Mouse (Mus musculus): ENCODE measurements at regions not wholly inside any gene's neighbourhood (a gene's known extent, or its start where the extent isn't known, plus 50 kb on each side); places are given as distances from the start of the nearest gene placed in this dataset.

DNA sequence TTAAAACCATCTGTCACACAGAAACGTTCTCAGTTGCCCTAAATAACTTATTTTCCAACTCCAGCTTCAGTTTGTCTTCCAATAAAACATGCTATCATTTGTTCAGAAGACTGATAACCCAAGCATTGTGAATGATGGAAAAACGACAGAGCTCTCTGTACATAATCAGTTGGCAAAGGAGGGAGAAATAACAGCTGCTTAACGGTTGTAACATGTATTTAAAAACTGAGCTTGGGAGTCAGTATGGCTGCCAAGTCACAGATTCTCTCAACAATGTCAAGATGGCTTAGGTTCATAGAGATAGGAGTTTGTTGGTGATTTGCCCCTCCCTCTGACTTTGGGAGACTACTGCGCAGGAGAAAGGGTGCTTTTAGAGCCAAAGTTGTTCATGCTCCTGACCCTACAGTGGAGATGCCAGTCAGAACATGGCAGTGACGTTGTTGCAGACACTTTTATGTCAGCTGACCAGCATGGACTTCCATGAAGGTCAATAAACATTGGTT lies 140.2 kb downstream of the Qpct start:
- Histone ChIP-seq H3K36me3 (ENCODE audit: control insufficient read depth, insufficient read depth, low read length, poor library complexity, severe bottlenecking) (no peaks in the 10 kb centered on the region), H3K9me3 (ENCODE audit: control insufficient read depth, insufficient read depth, low read depth, low read length) (no peaks in the 10 kb centered on the region), H3K4me1 (ENCODE audit: control insufficient read depth in 2 of 2, insufficient read depth in 2 of 2, low read length in 2 of 2, poor library complexity in 1 of 2) (no peaks in the 10 kb centered on the region), H3K9ac (ENCODE audit: insufficient read depth, low read depth, low read length, poor library complexity, severe bottlenecking) (no peak overlapping the region), H3K27ac (ENCODE audit: insufficient read depth, low read depth, low read length, poor library complexity, severe bottlenecking) (no peak overlapping the region), H3K4me3 (ENCODE audit: insufficient read depth in 1 of 2, low read depth in 1 of 2, low read length in 2 of 2, poor library complexity in 1 of 2, severe bottlenecking in 1 of 2) (no peak overlapping the region)
- DNase-seq (ENCODE audit: low read depth, low spot score): no peak
- TF ChIP-seq CHD2 (IDR thresholded peaks at IDR 0.05; ENCODE audit: low read depth, low read length) (no peak), ZC3H11A (IDR thresholded peaks at IDR 0.05; ENCODE audit: borderline replicate concordance, low read depth, low read length) (no peak), ZNF384 (IDR thresholded peaks at IDR 0.05; ENCODE audit: low read depth, low read length) (no peak), HCFC1 (IDR thresholded peaks at IDR 0.05; ENCODE audit: borderline replicate concordance, insufficient read depth, low read length) (no peak), MAFK (IDR thresholded peaks at IDR 0.05; ENCODE audit: insufficient read depth, low read depth, low read length) (no peak)
- in situ Hi-C loops (cut with MboI; ENCODE audit: low sequenced_read_pairs in 2 of 2, unreplicated experiment in 2 of 2): no loop called here

DNA sequence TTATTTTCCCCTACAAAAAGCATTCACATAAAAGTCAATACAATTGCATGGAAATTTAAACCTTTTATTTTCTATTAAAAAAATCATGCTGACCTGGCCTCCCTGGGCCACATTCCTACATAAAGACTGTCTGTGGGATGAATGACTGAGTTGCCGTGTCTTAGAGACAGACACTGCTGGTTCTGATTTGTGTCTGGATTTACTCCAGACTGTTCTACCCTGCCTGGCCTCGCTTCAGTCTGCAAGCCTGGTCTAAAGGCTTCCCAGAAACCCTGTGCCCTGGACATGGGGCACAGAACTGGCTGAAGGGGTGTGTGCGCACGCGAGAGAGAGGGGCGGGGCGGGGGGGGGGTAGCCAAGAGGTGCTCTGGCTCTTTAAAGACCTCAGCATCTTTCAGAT lies 136.6 kb downstream of the Qpct start:
- Histone ChIP-seq H3K27ac (ENCODE audit: insufficient read depth, low read depth, low read length, poor library complexity, severe bottlenecking) (no peak overlapping the region), H3K4me3 (ENCODE audit: insufficient read depth in 1 of 2, low read depth in 1 of 2, low read length in 2 of 2, poor library complexity in 1 of 2, severe bottlenecking in 1 of 2) (no peak overlapping the region), H3K4me1 (ENCODE audit: control insufficient read depth in 2 of 2, insufficient read depth in 2 of 2, low read length in 2 of 2, poor library complexity in 1 of 2) (no peaks in the 10 kb centered on the region), H3K36me3 (ENCODE audit: control insufficient read depth, insufficient read depth, low read length, poor library complexity, severe bottlenecking) (no peaks in the 10 kb centered on the region), H3K9ac (ENCODE audit: insufficient read depth, low read depth, low read length, poor library complexity, severe bottlenecking) (no peak overlapping the region), H3K9me3 (ENCODE audit: control insufficient read depth, insufficient read depth, low read depth, low read length) (no peaks in the 10 kb centered on the region)
- no peak for TF ChIP-seq CHD2 (IDR thresholded peaks at IDR 0.05; ENCODE audit: low read depth, low read length)
- no peak for TF ChIP-seq MAFK (IDR thresholded peaks at IDR 0.05; ENCODE audit: insufficient read depth, low read depth, low read length)
- no peak for TF ChIP-seq ZC3H11A (IDR thresholded peaks at IDR 0.05; ENCODE audit: borderline replicate concordance, low read depth, low read length)
- TF ChIP-seq ZNF384 (IDR thresholded peaks at IDR 0.05; ENCODE audit: low read depth, low read length): no peak
- TF ChIP-seq HCFC1 (IDR thresholded peaks at IDR 0.05; ENCODE audit: borderline replicate concordance, insufficient read depth, low read length): no peak
- DNase-seq (ENCODE audit: low read depth, low spot score): no peak
- in situ Hi-C loops (cut with MboI; ENCODE audit: low sequenced_read_pairs in 2 of 2, unreplicated experiment in 2 of 2): no loop called here

DNA sequence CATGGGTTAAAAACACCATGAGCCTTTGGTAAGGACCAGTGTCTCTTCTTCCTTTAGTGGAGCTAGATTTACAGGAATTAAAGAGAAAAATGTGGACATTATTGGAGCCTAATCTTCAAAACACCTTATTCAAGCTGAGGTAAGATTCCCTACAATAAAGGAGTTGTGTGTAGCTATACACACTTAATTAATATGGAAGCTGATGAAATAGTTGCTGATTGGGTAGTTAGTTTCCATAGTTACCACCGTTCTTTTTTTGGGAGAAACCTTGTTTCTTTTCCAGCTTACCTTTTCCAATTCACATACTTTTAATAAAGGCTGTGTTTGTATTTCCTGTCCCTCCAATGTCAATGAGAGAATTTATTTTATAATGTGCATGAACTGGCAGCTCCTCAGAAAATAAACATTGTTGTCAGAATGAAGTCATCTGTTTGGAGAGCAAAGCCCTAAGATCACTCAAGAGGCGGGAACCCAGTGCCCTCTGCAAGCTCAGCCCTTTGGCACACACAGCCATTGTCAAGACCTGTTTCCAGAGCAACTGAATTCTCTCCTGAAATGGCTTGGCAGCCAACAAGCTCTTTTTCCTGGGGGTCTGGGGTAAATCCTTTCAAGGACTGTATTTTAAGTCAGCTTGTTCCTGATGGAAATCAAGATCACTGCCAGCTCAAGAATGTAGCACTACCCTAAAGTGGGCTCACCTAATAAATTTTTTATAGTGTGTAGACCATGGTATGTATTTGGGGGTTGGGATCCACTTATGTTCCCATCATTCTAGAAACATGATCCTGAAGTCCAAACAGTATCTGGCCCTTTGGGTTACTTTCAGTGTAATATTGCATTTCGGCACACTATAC lies 128.8 kb downstream of the Qpct start:
- TF ChIP-seq MAFK (IDR thresholded peaks at IDR 0.05; ENCODE audit: insufficient read depth, low read depth, low read length) (no peak), ZNF384 (IDR thresholded peaks at IDR 0.05; ENCODE audit: low read depth, low read length) (no peak), ZC3H11A (IDR thresholded peaks at IDR 0.05; ENCODE audit: borderline replicate concordance, low read depth, low read length) (no peak), CHD2 (IDR thresholded peaks at IDR 0.05; ENCODE audit: low read depth, low read length) (no peak), HCFC1 (IDR thresholded peaks at IDR 0.05; ENCODE audit: borderline replicate concordance, insufficient read depth, low read length) (no peak)
- in situ Hi-C loops (cut with MboI; ENCODE audit: low sequenced_read_pairs in 2 of 2, unreplicated experiment in 2 of 2): no loop called here
- Histone ChIP-seq H3K4me3 (ENCODE audit: insufficient read depth in 1 of 2, low read depth in 1 of 2, low read length in 2 of 2, poor library complexity in 1 of 2, severe bottlenecking in 1 of 2) (no peak overlapping the region), H3K27ac (ENCODE audit: insufficient read depth, low read depth, low read length, poor library complexity, severe bottlenecking) (no peak overlapping the region), H3K9me3 (ENCODE audit: control insufficient read depth, insufficient read depth, low read depth, low read length) (no peaks in the 10 kb centered on the region), H3K36me3 (ENCODE audit: control insufficient read depth, insufficient read depth, low read length, poor library complexity, severe bottlenecking) (no peaks in the 10 kb centered on the region), H3K9ac (ENCODE audit: insufficient read depth, low read depth, low read length, poor library complexity, severe bottlenecking) (no peak overlapping the region), H3K4me1 (ENCODE audit: control insufficient read depth in 2 of 2, insufficient read depth in 2 of 2, low read length in 2 of 2, poor library complexity in 1 of 2) (no peaks in the 10 kb centered on the region)
- no peak for DNase-seq (ENCODE audit: low read depth, low spot score)

DNA sequence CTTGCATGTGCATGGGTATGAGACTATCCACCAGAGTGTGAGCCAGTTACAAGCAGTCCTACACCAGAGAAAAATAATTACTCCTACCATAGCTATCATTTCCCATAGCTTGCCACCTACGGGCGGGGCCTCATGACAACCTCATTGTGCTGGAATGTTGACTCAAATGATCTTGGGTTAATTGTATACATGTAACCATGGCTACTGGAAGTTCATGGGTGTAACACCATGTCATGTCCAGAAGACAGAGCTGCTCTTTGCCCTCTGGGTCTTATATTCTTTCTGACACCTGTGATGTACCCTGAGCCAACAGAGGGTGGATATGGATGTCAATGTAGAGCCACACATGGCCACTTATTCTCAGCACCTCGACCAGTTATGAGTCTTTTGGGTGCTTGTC lies 125.6 kb downstream of the Qpct start:
- H3K4me1 ChIP-seq (ENCODE audit: control insufficient read depth in 2 of 2, insufficient read depth in 2 of 2, low read length in 2 of 2, poor library complexity in 1 of 2): no peaks in the 10 kb centered on the region

More for the DNA sequence above, 125.6 kb downstream of the Qpct start:
- Histone ChIP-seq H3K9me3 (ENCODE audit: control insufficient read depth, insufficient read depth, low read depth, low read length) (no peaks in the 10 kb centered on the region), H3K27ac (ENCODE audit: insufficient read depth, low read depth, low read length, poor library complexity, severe bottlenecking) (no peak overlapping the region), H3K36me3 (ENCODE audit: control insufficient read depth, insufficient read depth, low read length, poor library complexity, severe bottlenecking) (no peaks in the 10 kb centered on the region), H3K4me3 (ENCODE audit: insufficient read depth in 1 of 2, low read depth in 1 of 2, low read length in 2 of 2, poor library complexity in 1 of 2, severe bottlenecking in 1 of 2) (no peak overlapping the region), H3K9ac (ENCODE audit: insufficient read depth, low read depth, low read length, poor library complexity, severe bottlenecking) (no peak overlapping the region)
- no peak for DNase-seq (ENCODE audit: low read depth, low spot score)
- in situ Hi-C loops (cut with MboI; ENCODE audit: low sequenced_read_pairs in 2 of 2, unreplicated experiment in 2 of 2): no loop called here
- no peak for TF ChIP-seq ZC3H11A (IDR thresholded peaks at IDR 0.05; ENCODE audit: borderline replicate concordance, low read depth, low read length)
- no peak for TF ChIP-seq ZNF384 (IDR thresholded peaks at IDR 0.05; ENCODE audit: low read depth, low read length)
- TF ChIP-seq HCFC1 (IDR thresholded peaks at IDR 0.05; ENCODE audit: borderline replicate concordance, insufficient read depth, low read length): no peak
- TF ChIP-seq MAFK (IDR thresholded peaks at IDR 0.05; ENCODE audit: insufficient read depth, low read depth, low read length): no peak
- no peak for TF ChIP-seq CHD2 (IDR thresholded peaks at IDR 0.05; ENCODE audit: low read depth, low read length)
